Mouse (Mus musculus) testis, adult 2 months (tissue): Measurements from ENCODE around the gene Zfp174.

Experiments used
- CTCF ChIP-seq: fragments of 200-500 bp; IDR thresholded peaks from 2 replicates; pipeline ENCODE4 v1.5.1; 2012; ENCODE audit warnings: low read depth, mild to moderate bottlenecking, inconsistent platforms, low read length, moderate library complexity; ENCODE audit not compliant: control insufficient read depth, insufficient read depth, insufficient replicate concordance
- POLR2A ChIP-seq: fragments of 200-500 bp; IDR thresholded peaks from 2 replicates; pipeline ENCODE4 v1.6.1; 2012; ENCODE audit warnings: low read depth, mild to moderate bottlenecking, inconsistent platforms, low read length, moderate library complexity; ENCODE audit not compliant: control insufficient read depth

DNA sequence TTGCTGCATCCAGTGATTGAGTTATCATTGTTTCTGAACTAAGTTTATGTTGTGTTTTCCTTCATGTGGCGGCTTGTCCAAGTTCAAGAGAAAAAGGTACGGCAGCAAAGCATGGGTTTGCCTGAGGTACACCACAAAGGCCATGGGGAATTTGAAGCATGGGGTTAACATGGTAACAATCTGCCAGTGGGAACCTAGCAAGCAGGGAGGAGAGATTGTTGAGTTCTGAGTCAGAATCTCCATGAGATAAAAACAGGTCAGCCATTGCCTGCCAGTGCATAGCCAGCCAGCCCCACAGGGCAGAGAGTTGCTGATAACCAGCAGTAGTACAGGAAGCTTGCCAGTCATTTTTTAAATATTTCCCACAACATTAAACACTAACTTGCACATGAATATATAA, 26.9 kb upstream of the Zfp174 start:
- no peak for TF ChIP-seq POLR2A
- TF ChIP-seq CTCF, result no peak
